Mouse (Mus musculus) heart, embryonic 16.5 days (tissue): Measurements from ENCODE around the gene Rfx1. TPM values are rescaled to one million over a fixed set of nuclear protein-coding genes. Genes with fewer than 3 reads are reported as not detected.

Experiments
- ATAC-seq: fragments of 200-750 bp; cut with Nextera tagmentation; replicated peaks from 2 replicates; pipeline ENCODE4 v1.8.0; 2017; ENCODE audit warnings: moderate number of reproducible peaks; ENCODE audit not compliant: insufficient read depth, low FRiP score; ENCODE audit errors: extremely low read depth
- H3K27ac ChIP-seq: fragments of 300-500 bp; sonication (generic); 2 replicates; pipeline ENCODE4 v1.5.1; 2014; ENCODE audit warnings: mild to moderate bottlenecking, low read length, control low read depth, moderate library complexity
- H3K27me3 ChIP-seq: fragments of 300-500 bp; sonication (generic); 2 replicates; pipeline ENCODE4 v1.6.1; 2014; ENCODE audit warnings: low read length, mixed read lengths; ENCODE audit not compliant: control insufficient read depth, insufficient read depth
- H3K36me3 ChIP-seq: fragments of 300-500 bp; sonication (generic); 2 replicates; pipeline ENCODE4 v1.6.1; 2014; ENCODE audit not compliant: control insufficient read depth, insufficient read depth
- H3K4me1 ChIP-seq: fragments of 300-500 bp; sonication (generic); 2 replicates; pipeline ENCODE4 v1.6.1; 2014; ENCODE audit warnings: low read length, mixed read lengths; ENCODE audit not compliant: control insufficient read depth, insufficient read depth
- H3K4me2 ChIP-seq: fragments of 300-500 bp; sonication (generic); 2 replicates; pipeline ENCODE4 v1.6.1; 2014; ENCODE audit warnings: low read depth, mild to moderate bottlenecking, control low read depth, low read length
- H3K4me3 ChIP-seq: fragments of 300-500 bp; sonication (generic); 2 replicates; pipeline ENCODE4 v1.5.1; 2014; ENCODE audit warnings: mild to moderate bottlenecking, control low read depth, low read length
- H3K9ac ChIP-seq: fragments of 300-500 bp; sonication (generic); 2 replicates; pipeline ENCODE4 v1.6.1; 2014; ENCODE audit warnings: low read length, control low read depth
- H3K9me3 ChIP-seq: fragments of 300-500 bp; sonication (generic); replicated peaks from 2 replicates; pipeline ENCODE4 v1.6.1; 2016; ENCODE audit warnings: low read length; ENCODE audit not compliant: control insufficient read depth
- WGBS: fragments of 180-500 bp; shearing (Covaris S2); extraction: QIAGEN DNeasy Blood & Tissue Kit; methylation state at CpG from one replicate; pipeline ENCODE4 v1.1.7; 2014; 5-methylcytosine and 5-hydroxymethylcytosine counted together
- polyA plus RNA-seq: library from polyadenylated mRNA; unstranded; fragments of >200 nt; fragmentation: Nextera tagmentation; extraction: Ambion mirVana; gene quantifications from 2 replicates; pipeline ENCODE4 v1.2.1, GENCODE M21; 2015

Gene Rfx1
- polyA plus RNA-seq, 1 experiment from 2014 or later = 5.9 TPM

- no peak for ATAC-seq
- H3K4me2 ChIP-seq = no peak overlapping the region
- no peaks in the 10 kb centered on the region for H3K36me3 ChIP-seq
- peaks cover 32% of the 10 kb centered on the region for H3K4me1 ChIP-seq
- no peaks in the 10 kb centered on the region for H3K27me3 ChIP-seq
- H3K9ac ChIP-seq = no peak overlapping the region
- H3K9me3 ChIP-seq = no peaks in the 10 kb centered on the region
- H3K4me3 ChIP-seq = no peak overlapping the region
- H3K27ac ChIP-seq = no peak overlapping the region
- 66% methylated on average over 10 of the region's 10 CpGs for WGBS
Measured at GRCm38 (mm10) chr8:84073230-84073976, 6.8 kb downstream of the Rfx1 start.

DNA sequence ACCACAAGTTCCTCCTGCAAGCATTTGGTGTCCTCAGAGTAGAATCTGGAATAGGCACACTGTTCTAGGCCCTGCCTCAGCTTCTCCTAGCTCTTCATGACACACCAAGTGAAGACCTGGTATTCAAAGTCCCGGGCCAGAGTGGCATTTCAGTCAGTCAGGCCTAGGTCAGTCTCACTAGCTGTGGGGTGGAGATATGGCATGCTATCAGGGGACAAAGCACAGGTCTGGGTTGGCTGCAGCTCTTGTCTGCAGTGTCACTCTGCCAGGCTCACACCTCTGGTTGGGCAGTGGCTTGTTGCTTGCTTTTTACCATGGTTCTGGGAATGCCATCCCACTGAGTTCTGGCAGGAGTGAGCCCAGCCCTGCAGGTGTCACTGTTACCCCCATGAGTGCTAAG, 9.8 kb downstream of the Rfx1 start:
- no peak overlapping the region for H3K4me3 ChIP-seq
- no peak for ATAC-seq
- no peak overlapping the region for H3K4me2 ChIP-seq
- H3K36me3 ChIP-seq = peaks cover 9% of the 10 kb centered on the region; the same call in 1 of the 2 replicates
- H3K9ac ChIP-seq = no peak overlapping the region
- 77% methylated on average over 1 of the region's 1 CpGs for WGBS
- no peaks in the 10 kb centered on the region for H3K9me3 ChIP-seq
- peaks cover 12% of the 10 kb centered on the region for H3K4me1 ChIP-seq
- H3K27me3 ChIP-seq = no peaks in the 10 kb centered on the region
- no peak overlapping the region for H3K27ac ChIP-seq

DNA sequence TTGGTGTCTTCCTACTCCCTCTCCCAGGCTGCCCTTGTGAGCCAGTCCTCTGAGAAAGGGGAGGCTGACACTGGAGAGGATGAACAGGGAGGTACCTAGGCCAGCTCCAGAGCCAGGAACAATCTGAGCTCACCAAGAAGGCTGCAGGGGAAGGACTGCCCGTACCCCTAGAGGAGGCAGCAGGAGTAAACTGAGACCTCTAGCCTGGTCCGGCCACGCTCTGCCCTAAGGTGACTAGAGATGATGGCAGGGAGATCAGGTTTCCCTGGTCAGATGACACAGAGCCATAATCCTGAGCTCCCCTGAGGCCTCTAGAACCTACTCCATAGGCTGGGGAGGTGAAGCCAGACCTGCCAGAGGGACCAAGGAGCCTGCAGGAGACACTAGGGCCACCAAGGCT, 10.2 kb downstream of the Rfx1 start:
- Histone ChIP-seq H3K27me3 (no peaks in the 10 kb centered on the region), H3K4me1 (peaks cover 11% of the 10 kb centered on the region), H3K36me3 (peaks cover 9% of the 10 kb centered on the region; the same call in 1 of the 2 replicates), H3K9ac (no peak overlapping the region), H3K4me2 (no peak overlapping the region), H3K27ac (no peak overlapping the region), H3K9me3 (no peaks in the 10 kb centered on the region), H3K4me3 (no peak overlapping the region)
- no peak for ATAC-seq
- WGBS = 91% methylated on average over 3 of the region's 3 CpGs

- no peak overlapping the region for H3K27ac ChIP-seq
- no peaks in the 10 kb centered on the region for H3K9me3 ChIP-seq
- WGBS = 52% methylated on average over 5 of the region's 5 CpGs
- H3K27me3 ChIP-seq = no peaks in the 10 kb centered on the region
- H3K4me1 ChIP-seq = peaks cover 5% of the 10 kb centered on the region; the same call in 1 of the 2 replicates
- H3K36me3 ChIP-seq = peaks cover 25% of the 10 kb centered on the region
- no peak overlapping the region for H3K4me2 ChIP-seq
- no peak for ATAC-seq
- H3K4me3 ChIP-seq = no peak overlapping the region
- no peak overlapping the region for H3K9ac ChIP-seq
Measured at GRCm38 (mm10) chr8:84079206-84079605, 12.6 kb downstream of the Rfx1 start.

- H3K36me3 ChIP-seq = peaks cover 25% of the 10 kb centered on the region
- 43% methylated on average over 8 of the region's 8 CpGs for WGBS
- ATAC-seq = no peak
Measured at GRCm38 (mm10) chr8:84083829-84084241, 17.2 kb downstream of the Rfx1 start.

GRCm38 (mm10) chr8:84084341-84085115, 17.9 kb downstream of the Rfx1 start:
- H3K27me3 ChIP-seq = no peaks in the 10 kb centered on the region
- H3K9ac ChIP-seq = no peak overlapping the region
- 0 out of 2 replicates have a peak overlapping the region, but pooled peaks have one; percentile 23 for H3K4me2 ChIP-seq
- H3K4me3 ChIP-seq = no peak overlapping the region
- H3K27ac ChIP-seq = no peak overlapping the region
- no peaks in the 10 kb centered on the region for H3K9me3 ChIP-seq
- H3K36me3 ChIP-seq = peaks cover 25% of the 10 kb centered on the region
- no peaks in the 10 kb centered on the region for H3K4me1 ChIP-seq
- 64% methylated on average over 42 of the region's 42 CpGs for WGBS
- ATAC-seq = no peak

More at GRCm38 (mm10) chr8:84083829-84084241, 17.2 kb downstream of the Rfx1 start:
- Histone ChIP-seq H3K4me2 (no peak overlapping the region), H3K27ac (no peak overlapping the region), H3K27me3 (no peaks in the 10 kb centered on the region), H3K4me3 (no peak overlapping the region), H3K4me1 (peaks cover 5% of the 10 kb centered on the region; the same call in 1 of the 2 replicates), H3K9me3 (no peaks in the 10 kb centered on the region), H3K9ac (no peak overlapping the region)

DNA sequence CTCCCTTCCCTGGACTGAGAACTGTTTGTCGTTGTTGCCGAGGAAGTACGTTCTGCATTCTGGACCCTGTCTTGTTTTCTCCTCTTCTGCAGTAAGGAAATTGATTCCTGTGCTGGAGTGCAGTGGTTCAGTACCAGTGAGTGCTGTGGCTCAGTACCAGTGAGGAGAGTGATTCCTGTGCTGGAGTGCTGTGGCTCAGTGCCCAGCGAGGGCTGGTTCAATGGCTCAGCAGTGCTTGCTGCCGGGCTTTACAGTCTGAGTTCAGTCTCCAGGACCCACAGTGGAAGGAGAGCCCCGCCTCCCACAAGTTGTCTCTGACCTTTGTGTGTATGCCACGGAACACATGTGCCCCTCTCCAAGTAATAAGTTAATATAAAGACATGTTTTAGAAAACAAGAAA, 20.5 kb downstream of the Rfx1 start:
- Histone ChIP-seq H3K4me2 (no peak overlapping the region), H3K4me3 (no peak overlapping the region), H3K9ac (no peak overlapping the region), H3K27ac (no peak overlapping the region), H3K9me3 (no peaks in the 10 kb centered on the region), H3K27me3 (no peaks in the 10 kb centered on the region), H3K36me3 (peaks cover 24% of the 10 kb centered on the region), H3K4me1 (no peaks in the 10 kb centered on the region)
- ATAC-seq = no peak
- WGBS = 87% methylated on average over 7 of the region's 7 CpGs

DNA sequence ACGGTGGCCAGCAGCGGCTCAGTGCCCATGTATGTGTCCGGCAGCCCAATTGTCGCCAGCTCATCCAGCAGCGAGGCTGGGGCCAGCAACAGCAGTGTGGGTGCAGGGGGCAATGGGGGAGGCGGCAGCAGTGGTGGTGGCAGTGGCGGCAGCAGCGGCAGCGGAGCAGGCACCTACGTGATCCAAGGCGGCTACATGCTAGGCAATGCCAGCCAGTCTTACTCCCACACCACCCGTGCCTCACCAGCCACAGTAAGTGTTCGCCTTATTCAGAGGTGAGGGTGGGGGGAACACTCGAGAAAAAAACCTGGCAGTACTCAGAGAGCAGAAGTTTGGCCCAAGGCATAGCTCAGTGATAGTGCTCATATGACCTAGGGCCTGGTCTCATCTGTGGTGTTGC, 21.2 kb downstream of the Rfx1 start:
- WGBS = 93% methylated on average over 14 of the region's 14 CpGs
- no peak for ATAC-seq
- Histone ChIP-seq H3K36me3 (peaks cover 18% of the 10 kb centered on the region), H3K4me2 (no peak overlapping the region), H3K4me1 (no peaks in the 10 kb centered on the region), H3K27ac (no peak overlapping the region), H3K4me3 (no peak overlapping the region), H3K27me3 (no peaks in the 10 kb centered on the region), H3K9ac (no peak overlapping the region), H3K9me3 (no peaks in the 10 kb centered on the region)

- Histone ChIP-seq H3K4me3 (no peak overlapping the region), H3K27ac (no peak overlapping the region), H3K27me3 (no peaks in the 10 kb centered on the region), H3K4me1 (no peaks in the 10 kb centered on the region), H3K4me2 (no peak overlapping the region), H3K36me3 (peaks cover 17% of the 10 kb centered on the region), H3K9ac (no peak overlapping the region), H3K9me3 (no peaks in the 10 kb centered on the region)
- no peak for ATAC-seq
- WGBS = 78% methylated on average over 9 of the region's 9 CpGs
Measured at GRCm38 (mm10) chr8:84089277-84089676, 22.6 kb downstream of the Rfx1 start.
